Mouse (Mus musculus): ENCODE data around the gene Ptpa. TPM values are rescaled to one million over a fixed set of nuclear protein-coding genes. Genes with fewer than 3 reads are reported as not detected.

Gene Ptpa
- polyA plus RNA-seq, 1 experiment = 132 TPM

- H3K4me1 ChIP-seq (ENCODE audit: control insufficient read depth, insufficient read depth, low read length) = no peaks in the 10 kb centered on the region
- no peak overlapping the region for H3K27ac ChIP-seq (ENCODE audit: insufficient read depth, low read depth, low read length)
- no peaks in the 10 kb centered on the region for H3K27me3 ChIP-seq (replicated peaks; ENCODE audit: control insufficient read depth, insufficient read depth, low read length)
- TF ChIP-seq POLR2A (IDR thresholded peaks at IDR 0.05; ENCODE audit: low read depth, low read length) (no peak), CTCF (conservative IDR thresholded peaks at IDR 0.05; ENCODE audit: insufficient read depth, insufficient read length, low read depth, low read length) (no peak)
- 58% methylated on average over 1 of the region's 1 CpGs for WGBS
- H3K36me3 ChIP-seq (ENCODE audit: control insufficient read depth, insufficient read depth, low read length) = no peaks in the 10 kb centered on the region; the same call in none of the 2 replicates
- H3K4me3 ChIP-seq (ENCODE audit: insufficient read depth, low read depth, low read length) = no peak overlapping the region
- DNase-seq = no peak
Measured at GRCm38 (mm10) chr2:30401581-30401980, 14.3 kb upstream of the Ptpa start.

- H3K36me3 ChIP-seq (ENCODE audit: control insufficient read depth, insufficient read depth, low read length) = no peaks in the 10 kb centered on the region; the same call in 1 of the 2 replicates
- H3K27me3 ChIP-seq (replicated peaks; ENCODE audit: control insufficient read depth, insufficient read depth, low read length) = no peaks in the 10 kb centered on the region
- WGBS = 85% methylated on average over 9 of the region's 9 CpGs
- DNase-seq = peak; percentile 30
- no peak overlapping the region for H3K4me3 ChIP-seq (ENCODE audit: insufficient read depth, low read depth, low read length)
- no peaks in the 10 kb centered on the region for H3K4me1 ChIP-seq (ENCODE audit: control insufficient read depth, insufficient read depth, low read length)
- TF ChIP-seq CTCF (conservative IDR thresholded peaks at IDR 0.05; ENCODE audit: insufficient read depth, insufficient read length, low read depth, low read length) (no peak), POLR2A (IDR thresholded peaks at IDR 0.05; ENCODE audit: low read depth, low read length) (no peak)
- H3K27ac ChIP-seq (ENCODE audit: insufficient read depth, low read depth, low read length) = no peak overlapping the region
Measured at GRCm38 (mm10) chr2:30402351-30402826, 13.4 kb upstream of the Ptpa start.

DNA sequence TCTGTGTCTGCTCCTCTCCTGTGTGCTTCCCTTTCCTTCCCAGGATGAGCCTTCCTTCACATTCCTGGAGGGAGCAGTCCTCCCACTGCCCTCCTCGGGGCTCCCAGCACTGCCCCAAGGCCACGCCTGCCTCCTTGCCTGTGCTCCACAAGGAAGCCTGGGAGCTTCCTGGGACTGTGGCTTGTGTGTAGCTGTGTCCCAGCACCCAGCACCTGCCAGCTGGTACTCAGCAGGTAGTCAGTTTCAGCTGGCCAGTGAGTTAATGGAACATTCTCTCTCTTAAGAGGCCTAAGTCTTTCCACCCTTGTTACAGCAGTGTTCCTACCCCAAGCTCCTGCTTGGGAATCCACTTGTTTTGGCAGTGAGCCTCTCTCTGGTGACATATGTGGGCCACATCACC lies 13.0 kb upstream of the Ptpa start:
- 54% methylated on average over 2 of the region's 2 CpGs for WGBS
- Histone ChIP-seq H3K4me3 (ENCODE audit: insufficient read depth, low read depth, low read length) (no peak overlapping the region), H3K27ac (ENCODE audit: insufficient read depth, low read depth, low read length) (no peak overlapping the region), H3K27me3 (replicated peaks; ENCODE audit: control insufficient read depth, insufficient read depth, low read length) (no peaks in the 10 kb centered on the region), H3K4me1 (ENCODE audit: control insufficient read depth, insufficient read depth, low read length) (no peaks in the 10 kb centered on the region), H3K36me3 (ENCODE audit: control insufficient read depth, insufficient read depth, low read length) (no peaks in the 10 kb centered on the region)
- no peak for DNase-seq
- TF ChIP-seq CTCF (conservative IDR thresholded peaks at IDR 0.05; ENCODE audit: insufficient read depth, insufficient read length, low read depth, low read length) = no peak
- no peak for TF ChIP-seq POLR2A (IDR thresholded peaks at IDR 0.05; ENCODE audit: low read depth, low read length)

GRCm38 (mm10) chr2:30403870-30404269 lies 12.0 kb upstream of the Ptpa start:
- Histone ChIP-seq H3K27me3 (replicated peaks; ENCODE audit: control insufficient read depth, insufficient read depth, low read length) (no peaks in the 10 kb centered on the region), H3K27ac (ENCODE audit: insufficient read depth, low read depth, low read length) (no peak overlapping the region), H3K4me3 (ENCODE audit: insufficient read depth, low read depth, low read length) (no peak overlapping the region), H3K4me1 (ENCODE audit: control insufficient read depth, insufficient read depth, low read length) (no peaks in the 10 kb centered on the region), H3K36me3 (ENCODE audit: control insufficient read depth, insufficient read depth, low read length) (no peaks in the 10 kb centered on the region)
- WGBS = 86% methylated on average over 1 of the region's 1 CpGs
- no peak for TF ChIP-seq POLR2A (IDR thresholded peaks at IDR 0.05; ENCODE audit: low read depth, low read length)
- TF ChIP-seq CTCF (conservative IDR thresholded peaks at IDR 0.05; ENCODE audit: insufficient read depth, insufficient read length, low read depth, low read length) = no peak
- no peak for DNase-seq

GRCm38 (mm10) chr2:30407221-30407620 lies 8.6 kb upstream of the Ptpa start:
- WGBS = 79% methylated on average over 2 of the region's 2 CpGs
- TF ChIP-seq CTCF (conservative IDR thresholded peaks at IDR 0.05; ENCODE audit: insufficient read depth, insufficient read length, low read depth, low read length) = no peak
- no peak for TF ChIP-seq POLR2A (IDR thresholded peaks at IDR 0.05; ENCODE audit: low read depth, low read length)
- no peaks in the 10 kb centered on the region for H3K36me3 ChIP-seq (ENCODE audit: control insufficient read depth, insufficient read depth, low read length)
- DNase-seq = no peak
- H3K27ac ChIP-seq (ENCODE audit: insufficient read depth, low read depth, low read length) = no peak overlapping the region
- no peaks in the 10 kb centered on the region for H3K27me3 ChIP-seq (replicated peaks; ENCODE audit: control insufficient read depth, insufficient read depth, low read length)
- H3K4me3 ChIP-seq (ENCODE audit: insufficient read depth, low read depth, low read length) = no peak overlapping the region
- H3K4me1 ChIP-seq (ENCODE audit: control insufficient read depth, insufficient read depth, low read length) = no peaks in the 10 kb centered on the region; the same call in 1 of the 2 replicates

DNA sequence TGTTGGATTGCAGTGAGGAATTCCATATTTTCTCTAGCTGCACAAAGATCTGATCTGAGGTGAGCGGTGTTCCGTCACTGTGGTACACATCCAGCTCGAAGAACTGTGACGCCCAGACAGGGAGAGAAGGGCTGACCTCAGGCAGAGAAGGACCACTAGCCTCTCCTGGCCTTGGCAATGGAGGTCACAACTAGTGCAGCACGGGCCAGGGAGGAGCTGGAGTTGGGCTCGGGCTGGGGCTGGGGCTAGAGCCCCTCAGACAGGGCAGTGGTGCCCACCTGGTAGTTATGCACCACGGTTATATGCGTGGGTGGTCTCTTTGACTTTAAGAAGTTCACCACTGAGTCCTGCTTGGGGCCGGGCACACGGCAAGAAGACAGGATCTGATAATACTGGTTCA lies 8.1 kb upstream of the Ptpa start:
- no peaks in the 10 kb centered on the region; the same call in 1 of the 2 replicates for H3K4me1 ChIP-seq (ENCODE audit: control insufficient read depth, insufficient read depth, low read length)
- H3K36me3 ChIP-seq (ENCODE audit: control insufficient read depth, insufficient read depth, low read length) = no peaks in the 10 kb centered on the region
- no peak for DNase-seq
- no peak overlapping the region for H3K27ac ChIP-seq (ENCODE audit: insufficient read depth, low read depth, low read length)
- no peaks in the 10 kb centered on the region for H3K27me3 ChIP-seq (replicated peaks; ENCODE audit: control insufficient read depth, insufficient read depth, low read length)
- WGBS = 91% methylated on average over 10 of the region's 10 CpGs
- no peak overlapping the region for H3K4me3 ChIP-seq (ENCODE audit: insufficient read depth, low read depth, low read length)
- no peak for TF ChIP-seq POLR2A (IDR thresholded peaks at IDR 0.05; ENCODE audit: low read depth, low read length)
- TF ChIP-seq CTCF (conservative IDR thresholded peaks at IDR 0.05; ENCODE audit: insufficient read depth, insufficient read length, low read depth, low read length) = no peak

- no peak for DNase-seq
- 73% methylated on average over 8 of the region's 8 CpGs for WGBS
- no peak overlapping the region for H3K4me3 ChIP-seq (ENCODE audit: insufficient read depth, low read depth, low read length)
- no peak overlapping the region for H3K27ac ChIP-seq (ENCODE audit: insufficient read depth, low read depth, low read length)
- TF ChIP-seq CTCF (conservative IDR thresholded peaks at IDR 0.05; ENCODE audit: insufficient read depth, insufficient read length, low read depth, low read length) (no peak), POLR2A (IDR thresholded peaks at IDR 0.05; ENCODE audit: low read depth, low read length) (no peak)
- H3K36me3 ChIP-seq (ENCODE audit: control insufficient read depth, insufficient read depth, low read length) = no peaks in the 10 kb centered on the region
- peaks cover under 1% of the 10 kb centered on the region; the same call in 1 of the 2 replicates for H3K4me1 ChIP-seq (ENCODE audit: control insufficient read depth, insufficient read depth, low read length)
- no peaks in the 10 kb centered on the region for H3K27me3 ChIP-seq (replicated peaks; ENCODE audit: control insufficient read depth, insufficient read depth, low read length)
Measured at GRCm38 (mm10) chr2:30408452-30409100, 7.3 kb upstream of the Ptpa start.
